Mouse (Mus musculus): Measurements from ENCODE around the gene Aldh2.
"Not testable (repeated sequence)": the region's sequence is repeated elsewhere in the genome, so short reads cannot be mapped to it uniquely, and the experiment has no call there.

Gene Aldh2

DNA sequence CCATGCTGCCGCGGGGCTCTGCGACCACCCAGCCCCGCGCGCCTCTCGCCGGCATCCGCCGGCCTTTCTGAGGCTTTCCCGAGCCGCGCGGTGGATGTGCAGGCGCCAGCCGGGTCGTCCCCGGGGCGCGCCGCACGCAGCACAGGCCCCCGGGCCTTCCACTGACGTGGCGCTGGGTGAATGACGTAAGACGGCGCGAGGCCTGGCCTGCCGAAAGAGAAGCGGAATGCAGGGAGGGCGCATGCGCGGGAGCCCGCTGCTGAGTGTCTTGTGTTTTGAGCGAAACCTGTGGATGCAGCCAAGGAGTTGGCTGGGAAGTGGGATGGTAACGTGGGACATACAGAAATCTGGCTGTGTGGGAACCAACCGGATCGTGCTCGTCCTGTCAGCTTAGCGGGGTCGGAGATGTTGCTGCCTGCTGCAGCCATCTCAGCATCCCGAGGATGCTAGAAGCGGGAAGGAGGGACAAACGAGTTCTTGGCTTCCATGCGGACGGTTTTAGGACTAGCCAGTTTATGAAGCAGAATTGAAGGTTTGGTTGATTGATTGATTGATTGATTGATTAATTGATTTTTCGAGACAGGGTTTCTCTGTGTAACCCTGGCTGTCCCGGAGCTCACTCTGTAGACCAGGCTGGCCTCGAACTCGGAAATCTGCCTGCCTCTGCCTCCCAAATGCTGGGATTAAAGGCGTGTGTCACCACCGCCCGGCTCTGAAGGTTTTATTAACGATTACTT lies 47.7 kb downstream of the Aldh2 start, which contains the start of gene Mapkapk5:
Gene Mapkapk5 (minus strand): TSS at position 113 of the 737 bp plus-strand sequence.
- DNase-seq, result peak; percentile 99

DNA sequence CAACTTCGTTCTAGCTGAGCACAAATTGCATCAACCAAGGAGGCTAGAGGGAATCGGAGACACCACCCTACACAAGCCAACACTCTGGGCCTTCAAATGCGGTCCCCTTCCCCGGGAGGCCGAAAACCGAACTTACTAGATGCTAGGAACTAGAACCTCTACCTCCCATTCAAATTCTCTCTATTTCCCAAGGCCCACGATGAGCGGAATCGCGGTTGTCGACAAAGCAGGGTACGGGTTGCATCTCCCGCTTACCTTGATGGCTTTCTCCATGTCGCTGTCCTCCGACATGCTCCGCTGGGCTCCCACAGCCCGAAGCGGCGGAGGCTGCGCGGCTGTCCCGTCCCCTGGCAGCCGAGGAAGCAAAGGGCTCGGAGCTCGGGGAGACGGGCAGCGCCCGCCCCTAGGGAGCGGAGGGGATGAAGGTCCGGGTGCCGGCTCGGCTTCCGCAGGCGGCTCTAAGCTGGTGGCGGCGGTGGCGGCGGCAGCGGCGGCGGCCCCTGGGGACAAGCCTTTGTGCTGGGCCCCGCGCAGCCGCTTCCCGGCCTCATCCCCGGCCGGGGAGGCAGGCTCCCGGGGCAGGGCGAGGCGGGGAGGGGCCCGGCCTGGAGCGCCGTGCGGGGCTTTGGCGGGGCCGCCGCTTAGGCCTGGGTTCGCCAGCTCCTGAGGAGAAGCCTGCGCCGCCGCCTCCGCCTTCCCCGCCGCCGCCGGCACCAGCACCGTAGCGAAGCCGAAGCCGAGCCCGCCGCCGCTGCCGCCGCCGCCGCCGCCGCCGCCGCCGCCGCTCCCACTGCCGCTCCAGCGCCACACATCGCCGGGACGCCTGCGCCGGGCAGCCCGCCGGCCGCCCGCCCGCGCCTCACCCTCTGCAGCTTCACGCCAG lies 48.5 kb downstream of the Aldh2 start, which contains the start of the genes Adam1a and Gm42878:
Gene Adam1a (minus strand): TSS at position 573 of the 883 bp plus-strand sequence.
Gene Gm42878 (minus strand): TSS at position 573 of the 883 bp plus-strand sequence.
- peak; percentile 95 for DNase-seq

- DNase-seq, result no peak
Measured at GRCm38 (mm10) chr5:121543370-121543769, 50.3 kb downstream of the Aldh2 start.

GRCm38 (mm10) chr5:121541235-121541634 lies 52.4 kb downstream of the Aldh2 start:
- DNase-seq, result no peak

- no peak for DNase-seq
Measured at GRCm38 (mm10) chr5:121540066-121540465, 53.6 kb downstream of the Aldh2 start.

DNA sequence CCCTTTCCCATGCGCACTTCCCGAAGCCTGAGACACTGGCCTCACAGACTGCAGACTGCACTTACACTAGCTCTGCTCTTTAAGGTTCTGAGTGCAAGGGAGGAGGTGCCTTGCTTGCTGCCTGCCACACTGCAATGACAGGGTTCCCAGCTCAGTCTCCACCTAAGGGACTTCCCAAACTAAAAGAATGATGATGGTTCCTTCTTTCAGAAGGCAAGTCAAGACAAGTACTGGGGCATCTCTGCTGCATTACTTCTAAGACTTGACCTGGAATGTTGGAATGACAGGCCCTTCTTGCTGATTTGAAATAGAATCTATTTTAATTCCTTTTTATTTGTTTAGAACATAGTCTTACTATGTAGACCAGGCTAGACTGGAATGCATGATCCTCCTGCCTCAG lies 56.0 kb downstream of the Aldh2 start:
- DNase-seq, result no peak

- no peak for DNase-seq
Measured at GRCm38 (mm10) chr5:121536921-121537555, 56.6 kb downstream of the Aldh2 start.

GRCm38 (mm10) chr5:121535116-121535515 lies 58.5 kb downstream of the Aldh2 start:
- DNase-seq, result no peak

DNA sequence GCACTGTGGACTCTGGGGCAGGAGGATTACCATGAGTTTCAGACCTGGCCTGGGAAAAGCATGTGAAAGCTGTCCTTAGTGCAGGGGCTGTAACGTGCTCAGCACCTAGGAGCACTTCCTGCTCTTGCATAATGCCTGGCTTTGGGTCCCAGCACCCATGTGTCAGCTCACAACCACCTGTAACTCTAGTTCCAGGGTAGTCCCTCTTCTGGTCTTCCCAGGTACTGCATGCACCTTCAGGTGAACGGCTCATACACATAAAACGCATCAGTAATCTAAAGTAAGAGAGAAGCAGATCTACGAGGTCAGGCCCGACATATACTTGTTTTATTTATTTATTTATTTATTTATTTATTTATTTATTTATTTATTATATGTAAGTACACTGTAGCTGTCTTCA lies 59.1 kb downstream of the Aldh2 start:
- no peak for DNase-seq

- DNase-seq, result peak; percentile 95
Measured at GRCm38 (mm10) chr5:121526961-121527360, 66.7 kb downstream of the Aldh2 start.

- no peak for DNase-seq
Measured at GRCm38 (mm10) chr5:121526526-121526925, 67.1 kb downstream of the Aldh2 start.

DNA sequence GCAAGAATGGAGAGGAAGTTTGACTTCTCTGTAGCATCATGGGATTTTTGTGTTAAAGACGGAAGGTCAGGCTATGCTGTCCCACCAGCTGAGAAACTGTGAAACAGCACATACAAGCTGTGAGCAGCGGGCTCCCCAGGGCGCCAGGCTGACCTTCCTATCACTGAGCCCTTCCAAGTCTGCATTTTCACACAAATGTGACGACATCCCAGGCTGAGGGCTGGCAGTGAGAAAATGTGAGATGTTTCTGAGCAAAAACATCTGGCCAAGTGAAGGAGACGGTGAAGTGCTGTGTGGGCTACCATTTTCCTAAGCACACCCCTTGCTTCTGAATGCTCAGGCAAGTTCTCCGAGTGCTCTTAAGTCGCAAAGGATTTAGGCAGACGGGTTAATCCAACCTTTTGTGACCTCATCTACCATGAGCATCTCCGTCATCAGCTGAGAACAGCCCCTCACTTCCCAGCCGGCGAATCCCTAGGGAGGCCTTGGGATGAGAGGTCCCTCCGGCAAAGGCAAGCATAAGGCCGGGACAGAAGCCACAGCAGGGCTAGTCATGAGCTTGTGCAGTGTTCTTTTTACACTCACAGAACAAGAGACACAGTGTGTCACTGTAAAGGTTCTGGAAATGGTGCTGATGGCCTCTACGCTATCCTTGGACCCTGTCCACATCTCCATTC lies 67.7 kb downstream of the Aldh2 start:
- peak; percentile 92 for DNase-seq

DNA sequence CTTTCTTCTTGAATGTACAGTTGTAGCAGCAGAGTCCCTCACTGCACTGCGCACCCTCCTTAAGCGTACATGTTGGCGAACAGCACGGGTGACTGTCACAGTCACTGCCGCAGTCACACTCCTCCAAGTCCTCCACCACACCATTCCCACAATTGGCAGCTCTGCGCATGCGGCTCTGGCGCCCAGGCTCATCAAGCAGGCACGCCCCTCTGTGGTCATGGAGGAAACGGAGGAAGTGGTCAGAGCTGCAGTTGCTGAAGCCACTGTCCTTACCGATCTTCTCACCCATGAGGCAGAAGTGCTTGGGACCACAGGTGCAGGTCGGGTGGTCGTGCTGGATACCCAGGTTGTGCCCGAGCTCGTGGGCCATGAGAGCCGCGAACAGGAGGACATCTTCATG lies 73.9 kb downstream of the Aldh2 start:
- not testable (repeated sequence) for DNase-seq

- no peak for DNase-seq
Measured at GRCm38 (mm10) chr5:121518983-121519382, 74.6 kb downstream of the Aldh2 start.
